Mouse (Mus musculus) ES-E14 (cell line): ENCODE measurements at regions not wholly inside any gene's neighbourhood (a gene's known extent, or its start where the extent isn't known, plus 50 kb on each side); places are given as distances from the start of the nearest gene placed in this dataset.
A peak's percentile ranks its signal among the peaks of the same experiment; 100 is the strongest.

Experiments used
- CHD2 ChIP-seq: IDR thresholded peaks from 2 replicates; pipeline ENCODE4 v1.6.1; 2014; ENCODE audit warnings: mild to moderate bottlenecking, low read depth, low read length, inconsistent platforms
- MAFK ChIP-seq: IDR thresholded peaks from 2 replicates; pipeline ENCODE4 v1.6.1; 2014; ENCODE audit warnings: mild to moderate bottlenecking, low read depth, low read length, inconsistent platforms; ENCODE audit not compliant: insufficient read depth
- ZC3H11A ChIP-seq: IDR thresholded peaks from 2 replicates; pipeline ENCODE4 v1.6.1; 2012; ENCODE audit warnings: low read depth, mild to moderate bottlenecking, inconsistent platforms, low read length, borderline replicate concordance

GRCm38 (mm10) chr1:83569991-83570390 is 162.0 kb upstream of the Sphkap start:
- TF ChIP-seq ZC3H11A (no peak), MAFK (peak; percentile 70; the same call in 1 of the 2 replicates), CHD2 (no peak)
